Comparison of ENCODE assay signal across 25 mouse cellular contexts in genomic region chr4:53297975-53298374, GRCm38 (mm10).
DNase-seq lines count a peak whose midpoint lies in the region; ATAC-seq and TF ChIP-seq lines count a peak whose summit lies in the region.
"Had no signal": no experiment of that assay in that cellular context is flagged by ENCODE, and none has a peak within 500 bp of the region (broad histone marks: within the 10 kb centered on the region; RNA-seq: fewer than 3 reads in every experiment).

No protein-coding gene starts in this region.

- no peak overlapping the region for H3K9ac ChIP-seq in embryonic facial prominence, embryonic 14.5 days (ENCODE audit: low read depth, low read length)
- H3K9ac ChIP-seq in lung, embryonic 15.5 days: no peak overlapping the region
- H3K9ac ChIP-seq in lung, postnatal 0 days (replicated peaks; ENCODE audit: low read depth): no peak overlapping the region
- H3K9ac ChIP-seq: embryonic facial prominence, embryonic 13.5 days; forebrain, embryonic 13.5 days; forebrain, embryonic 15.5 days; forebrain, postnatal 0 days had no signal

- no peaks in the 10 kb centered on the region for H3K4me1 ChIP-seq in embryonic facial prominence, embryonic 14.5 days (ENCODE audit: control insufficient read depth, insufficient read depth, low read length)
- H3K4me1 ChIP-seq in embryonic facial prominence, embryonic 10.5 days: no peaks in the 10 kb centered on the region
- no peaks in the 10 kb centered on the region for H3K4me1 ChIP-seq in lung, embryonic 15.5 days
- no peaks in the 10 kb centered on the region for H3K4me1 ChIP-seq in lung, postnatal 0 days (ENCODE audit: insufficient read depth, low read depth, low read length)
- no peaks in the 10 kb centered on the region for H3K4me1 ChIP-seq in lung, adult 2 months (ENCODE audit: control insufficient read depth, insufficient read depth, low read length)
- H3K4me1 ChIP-seq: embryonic facial prominence, embryonic 13.5 days; forebrain, embryonic 13.5 days; forebrain, embryonic 15.5 days had no signal

- H3K9me3 ChIP-seq in embryonic facial prominence, embryonic 14.5 days (ENCODE audit: control insufficient read depth, low read length): no peaks in the 10 kb centered on the region
- peaks cover 3% of the 10 kb centered on the region; the same call in 1 of the 2 replicates for H3K9me3 ChIP-seq in embryonic facial prominence, embryonic 10.5 days
- H3K9me3 ChIP-seq in lung, embryonic 15.5 days: 0 out of 2 replicates have a peak, but pooled peaks cover 3% of the 10 kb centered on the region
- peaks cover 3% of the 10 kb centered on the region; the same call in 1 of the 2 replicates for H3K9me3 ChIP-seq in lung, postnatal 0 days (ENCODE audit: low read length)
- H3K9me3 ChIP-seq: embryonic facial prominence, embryonic 13.5 days; forebrain, embryonic 15.5 days had no signal

- no peak overlapping the region for H3K4me3 ChIP-seq in embryonic facial prominence, embryonic 14.5 days (ENCODE audit: low read depth, low read length)
- no peak overlapping the region for H3K4me3 ChIP-seq in embryonic facial prominence, embryonic 10.5 days
- H3K4me3 ChIP-seq in lung, embryonic 15.5 days: no peak overlapping the region
- H3K4me3 ChIP-seq in lung, postnatal 0 days (ENCODE audit: low read depth, low read length): no peak overlapping the region
- no peak overlapping the region for H3K4me3 ChIP-seq in lung, adult 2 months (replicated peaks; ENCODE audit: extremely low read depth, low read depth, low read length)
- H3K4me3 ChIP-seq: embryonic facial prominence, embryonic 13.5 days; forebrain, embryonic 13.5 days; forebrain, embryonic 15.5 days had no signal

- no peaks in the 10 kb centered on the region for H3K36me3 ChIP-seq in embryonic facial prominence, embryonic 14.5 days (ENCODE audit: control insufficient read depth, insufficient read depth, low read length)
- no peaks in the 10 kb centered on the region for H3K36me3 ChIP-seq in embryonic facial prominence, embryonic 10.5 days (replicated peaks)
- no peaks in the 10 kb centered on the region for H3K36me3 ChIP-seq in lung, embryonic 15.5 days
- H3K36me3 ChIP-seq in lung, postnatal 0 days (ENCODE audit: insufficient read depth, low read length): no peaks in the 10 kb centered on the region
- H3K36me3 ChIP-seq: embryonic facial prominence, embryonic 13.5 days; forebrain, embryonic 15.5 days; G1E had no signal

- peak; percentile 43 for DNase-seq in adrenal gland, postnatal 10 days
- DNase-seq in adrenal gland, adult 8-10 months: no peak
- DNase-seq in embryonic facial prominence, embryonic 14.5 days (ENCODE audit: low spot score): peak; percentile 12
- DNase-seq in embryonic facial prominence, embryonic 10.5 days (ENCODE audit: low spot score): no peak
- no peak for DNase-seq in lung, postnatal 4 days
- DNase-seq in lung, postnatal 0 days (ENCODE audit: low spot score): no peak
- DNase-seq in lung, adult 2 months: no peak
- DNase-seq: adrenal gland, adult 2 months; adrenal gland, postnatal 36 days; B cell, adult 2 months; cerebellum, adult 11-12 months; cerebellum, adult 2 months; cerebellum, adult 9-10 months; cerebellum, postnatal 10 days; cerebellum, postnatal 25 days; forebrain, postnatal 0 days had no signal

- ATAC-seq in embryonic facial prominence, embryonic 14.5 days (ENCODE audit: low read depth): no peak
- ATAC-seq in lung, embryonic 15.5 days (ENCODE audit: borderline replicate concordance, extremely low read depth, low FRiP score, low TSS enrichment): peak; percentile 27; the same call in 1 of the 2 replicates
- ATAC-seq in lung, postnatal 0 days: peak; percentile 9; the same call in 1 of the 2 replicates
- ATAC-seq: activated CD4-positive, CD25-positive, alpha-beta regulatory T cell, adult 4 months; CD4-positive, CD25-positive, alpha-beta regulatory T cell, adult 4 months; forebrain, embryonic 13.5 days; forebrain, embryonic 15.5 days; forebrain, postnatal 0 days; Patski had no signal

- no peak for TF ChIP-seq POLR2A in lung, adult 2 months (IDR thresholded peaks at IDR 0.05; ENCODE audit: borderline replicate concordance, extremely low read depth, low read depth, low read length)

- TF ChIP-seq EP300 in lung, postnatal 0 days (IDR thresholded peaks at IDR 0.05): no peak

- no peak overlapping the region for H3K27ac ChIP-seq in embryonic facial prominence, embryonic 14.5 days (replicated peaks; ENCODE audit: low read depth, low read length)
- H3K27ac ChIP-seq in embryonic facial prominence, embryonic 10.5 days (replicated peaks): no peak overlapping the region
- no peak overlapping the region; the same call in 1 of the 2 replicates for H3K27ac ChIP-seq in lung, embryonic 15.5 days
- no peak overlapping the region for H3K27ac ChIP-seq in lung, postnatal 0 days (ENCODE audit: low read length)
- H3K27ac ChIP-seq: embryonic facial prominence, embryonic 13.5 days; forebrain, embryonic 13.5 days; forebrain, embryonic 15.5 days had no signal

- no peak for TF ChIP-seq CTCF in lung, postnatal 0 days (IDR thresholded peaks at IDR 0.05)
- no peak for TF ChIP-seq CTCF in lung, adult 2 months (IDR thresholded peaks at IDR 0.05; ENCODE audit: insufficient read depth, low read length)

- no peak overlapping the region for H3K4me2 ChIP-seq in embryonic facial prominence, embryonic 14.5 days (ENCODE audit: low read depth, low read length)
- H3K4me2 ChIP-seq in lung, embryonic 15.5 days: no peak overlapping the region
- H3K4me2 ChIP-seq in lung, postnatal 0 days (replicated peaks; ENCODE audit: low read depth, low read length): no peak overlapping the region
- H3K4me2 ChIP-seq: embryonic facial prominence, embryonic 13.5 days; forebrain, embryonic 13.5 days; forebrain, embryonic 15.5 days had no signal

- no peaks in the 10 kb centered on the region for H3K27me3 ChIP-seq in embryonic facial prominence, embryonic 14.5 days (replicated peaks; ENCODE audit: control insufficient read depth, insufficient read depth, low read length)
- H3K27me3 ChIP-seq in embryonic facial prominence, embryonic 10.5 days (replicated peaks; ENCODE audit: low read depth, poor library complexity, severe bottlenecking): no peaks in the 10 kb centered on the region
- H3K27me3 ChIP-seq in lung, embryonic 15.5 days: no peaks in the 10 kb centered on the region
- H3K27me3 ChIP-seq in lung, postnatal 0 days (replicated peaks; ENCODE audit: insufficient read depth, low read length): no peaks in the 10 kb centered on the region
- H3K27me3 ChIP-seq: CH12.LX; embryonic facial prominence, embryonic 13.5 days; forebrain, embryonic 13.5 days; forebrain, embryonic 15.5 days; Patski had no signal

Comparison
In these comparisons a context has a peak if more than half of its experiments do, and no peak if none do; other contexts are left out.
1. DNase-seq: peak in adrenal gland, postnatal 10 days (single experiment) and embryonic facial prominence, embryonic 14.5 days (single experiment); none in adrenal gland, adult 8-10 months (single experiment), embryonic facial prominence, embryonic 10.5 days (single experiment), lung, postnatal 4 days (0 of 2), lung, postnatal 0 days (single experiment) and lung, adult 2 months (single experiment).